Mouse (Mus musculus) urinary bladder, adult 18-20 months (tissue): ENCODE measurements around the gene Lrrc8b.

ENCODE experiments used
- DNase-seq, 2 experiments: peaks; one replicate each; pipeline ENCODE4 v3.0.0; 2022; ENCODE audit warnings: low spot score in 2 of 2, mixed read lengths in 2 of 2

Lrrc8b gene

GRCm38 (mm10) chr5:105415198-105415791, at the start of gene Lrrc8b:
Gene Lrrc8b (plus strand): TSS chr5:105415775.
- DNase-seq, result peak; percentile 66 to 81

GRCm38 (mm10) chr5:105381482-105381881, 34.1 kb upstream of the Lrrc8b start:
- DNase-seq, result no peak

GRCm38 (mm10) chr5:105390346-105390745, 25.2 kb upstream of the Lrrc8b start:
- no peak for DNase-seq

GRCm38 (mm10) chr5:105393731-105394130, 21.8 kb upstream of the Lrrc8b start:
- no peak for DNase-seq

GRCm38 (mm10) chr5:105395188-105395587, 20.4 kb upstream of the Lrrc8b start:
- no peak for DNase-seq

GRCm38 (mm10) chr5:105398966-105399365, 16.6 kb upstream of the Lrrc8b start:
- DNase-seq, result no peak

- peak; percentile 31 to 34 for DNase-seq
Observed at GRCm38 (mm10) chr5:105399631-105400423, 15.7 kb upstream of the Lrrc8b start.

- no peak for DNase-seq
Observed at GRCm38 (mm10) chr5:105400424-105401375, 14.9 kb upstream of the Lrrc8b start.

- no peak for DNase-seq
Observed at GRCm38 (mm10) chr5:105401536-105401935, 14.0 kb upstream of the Lrrc8b start.

GRCm38 (mm10) chr5:105404961-105405360, 10.6 kb upstream of the Lrrc8b start:
- DNase-seq, result peak; percentile 29 to 64

GRCm38 (mm10) chr5:105407661-105408060, 7.9 kb upstream of the Lrrc8b start:
- DNase-seq, result no peak

GRCm38 (mm10) chr5:105409092-105409491, 6.5 kb upstream of the Lrrc8b start:
- no peak for DNase-seq

- DNase-seq, result no peak
Observed at GRCm38 (mm10) chr5:105410521-105411293, 4.9 kb upstream of the Lrrc8b start.

- DNase-seq, result no peak
Observed at GRCm38 (mm10) chr5:105411294-105411570, 4.3 kb upstream of the Lrrc8b start.

GRCm38 (mm10) chr5:105411768-105412167, 3.8 kb upstream of the Lrrc8b start:
- DNase-seq, result no peak

- DNase-seq, result no peak
Observed at GRCm38 (mm10) chr5:105412634-105413033, 2.9 kb upstream of the Lrrc8b start.

GRCm38 (mm10) chr5:105414341-105415120, 1.0 kb upstream of the Lrrc8b start:
- DNase-seq, result no peak

GRCm38 (mm10) chr5:105415951-105416675, 538 bp downstream of the Lrrc8b start:
- DNase-seq, result peak in 1 of 2 experiments; percentile 3

GRCm38 (mm10) chr5:105417217-105417616, 1.6 kb downstream of the Lrrc8b start:
- DNase-seq, result no peak

GRCm38 (mm10) chr5:105418364-105418763, 2.8 kb downstream of the Lrrc8b start:
- no peak for DNase-seq
